In the genomic region with DNA sequence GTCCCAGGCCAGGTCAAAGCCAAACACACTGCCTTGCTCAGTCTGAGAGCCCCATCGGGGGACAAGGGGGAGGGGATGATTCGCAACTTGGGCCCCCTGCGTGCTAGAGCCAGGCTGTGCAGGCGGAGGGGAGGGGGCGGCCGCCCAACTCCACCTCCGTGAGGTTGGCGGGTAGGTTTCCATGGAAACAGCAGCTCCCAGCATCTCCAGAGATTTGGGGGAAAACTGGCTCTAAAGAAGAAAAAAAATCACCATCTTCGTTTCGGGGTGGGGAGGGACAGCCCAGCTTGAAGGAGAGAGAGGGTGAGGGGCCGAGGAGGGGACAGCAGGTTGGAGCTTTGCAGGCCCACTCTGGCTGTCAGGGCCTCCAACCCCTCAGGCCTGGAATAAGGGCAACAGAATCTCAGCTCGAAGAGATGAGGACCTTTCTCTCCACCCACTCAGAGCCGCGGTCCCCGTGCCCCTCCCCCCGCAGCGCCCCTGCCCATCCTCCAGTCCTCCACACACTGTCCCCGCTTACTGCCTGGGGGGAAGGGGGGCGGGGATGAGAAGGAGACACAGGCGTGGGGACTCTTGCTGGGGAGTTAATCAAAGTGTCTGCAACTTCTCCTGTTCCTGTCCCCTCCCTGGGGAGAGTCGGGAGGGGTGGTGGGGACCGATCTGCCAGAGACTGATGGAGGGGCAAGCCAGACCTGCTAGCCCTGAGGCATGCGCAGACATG, we compare ENCODE assay signal across 8 mouse cellular contexts.
DNase-seq lines count a peak whose midpoint lies in the region; ATAC-seq and TF ChIP-seq lines count a peak whose summit lies in the region.

No protein-coding gene starts in this region.

- peaks cover 8% of the 10 kb centered on the region; the same call in 1 of the 2 replicates for H3K27me3 ChIP-seq in heart, embryonic 14.5 days (ENCODE audit: control insufficient read depth, insufficient read depth, low read length)
- H3K27me3 ChIP-seq in hindbrain, embryonic 14.5 days (ENCODE audit: control insufficient read depth, insufficient read depth, low read length): no peaks in the 10 kb centered on the region
- H3K27me3 ChIP-seq in midbrain, postnatal 0 days (ENCODE audit: insufficient read depth, low read length): no peaks in the 10 kb centered on the region

- TF ChIP-seq POLR2A in lung, adult 2 months (IDR thresholded peaks at IDR 0.05; ENCODE audit: borderline replicate concordance, extremely low read depth, low read depth, low read length): no peak

- no peaks in the 10 kb centered on the region for H3K36me3 ChIP-seq in heart, embryonic 14.5 days (ENCODE audit: control insufficient read depth, insufficient read depth, low read length)
- no peaks in the 10 kb centered on the region for H3K36me3 ChIP-seq in hindbrain, embryonic 14.5 days (replicated peaks; ENCODE audit: control insufficient read depth, insufficient read depth)
- H3K36me3 ChIP-seq in midbrain, postnatal 0 days (ENCODE audit: insufficient read depth, low read length): no peaks in the 10 kb centered on the region

- H3K4me2 ChIP-seq in heart, embryonic 14.5 days (ENCODE audit: low read length): peak overlapping the region; percentile 55
- H3K4me2 ChIP-seq in hindbrain, embryonic 14.5 days (replicated peaks): peak overlapping the region; percentile 49
- H3K4me2 ChIP-seq in midbrain, postnatal 0 days (ENCODE audit: low read depth, low read length, poor library complexity, severe bottlenecking): peak overlapping the region; percentile 48

- 12% methylated on average over 17 of the region's 23 CpGs for WGBS in heart, embryonic 14.5 days
- under 1% methylated on average over 22 of the region's 23 CpGs for WGBS in hindbrain, embryonic 14.5 days
- WGBS in midbrain, postnatal 0 days: 2% methylated on average over 17 of the region's 23 CpGs
- WGBS in lung, adult 2 months: 19% methylated on average over 23 of the region's 23 CpGs

- peak overlapping the region in 1 of 2 experiments; percentile 17; a peak in 1 of 4 replicates for H3K4me3 ChIP-seq in heart, embryonic 14.5 days (ENCODE audit: control insufficient read depth in 1 of 2, insufficient read depth in 1 of 2, low read depth in 1 of 2, low read length in 2 of 2)
- H3K4me3 ChIP-seq in hindbrain, embryonic 14.5 days (replicated peaks; ENCODE audit: low read length): peak overlapping the region; percentile 9; the same call in 1 of the 2 replicates
- peak overlapping the region; percentile 8; the same call in 1 of the 2 replicates for H3K4me3 ChIP-seq in midbrain, postnatal 0 days (ENCODE audit: low read depth, low read length)
- H3K4me3 ChIP-seq in lung, adult 2 months (replicated peaks; ENCODE audit: extremely low read depth, low read depth, low read length): no peak overlapping the region

- no peak for TF ChIP-seq CTCF in midbrain, postnatal 0 days (IDR thresholded peaks at IDR 0.05)
- TF ChIP-seq CTCF in lung, adult 2 months (IDR thresholded peaks at IDR 0.05; ENCODE audit: insufficient read depth, low read length): no peak

- H3K27ac ChIP-seq in heart, embryonic 14.5 days (replicated peaks in 1 of 2; ENCODE audit: control insufficient read depth in 1 of 2, insufficient read depth in 1 of 2, low read depth in 2 of 2, low read length in 2 of 2): no peak overlapping the region
- peak overlapping the region; percentile 86 for H3K27ac ChIP-seq in hindbrain, embryonic 14.5 days
- H3K27ac ChIP-seq in midbrain, postnatal 0 days (ENCODE audit: low read depth, low read length): peak overlapping the region; percentile 88

- DNase-seq in heart, adult 9 months (ENCODE audit: low spot score in 2 of 2): no peak
- DNase-seq in brain, adult 2 months (ENCODE audit: low read depth, low spot score): peak; percentile 77
- peak; percentile 69 for DNase-seq in hindbrain, embryonic 14.5 days (ENCODE audit: low spot score)
- peak; percentile 83 for DNase-seq in midbrain, postnatal 0 days (ENCODE audit: low spot score)
- no peak for DNase-seq in urinary bladder, postnatal 10 days (ENCODE audit: low spot score)
- no peak for DNase-seq in lung, adult 2 months

- no peaks in the 10 kb centered on the region for H3K9me3 ChIP-seq in heart, embryonic 14.5 days (ENCODE audit: control insufficient read depth, low read length)
- no peaks in the 10 kb centered on the region for H3K9me3 ChIP-seq in hindbrain, embryonic 14.5 days (ENCODE audit: control insufficient read depth, low read length)
- no peaks in the 10 kb centered on the region for H3K9me3 ChIP-seq in midbrain, postnatal 0 days (ENCODE audit: low read length)

- H3K4me1 ChIP-seq in heart, embryonic 14.5 days (ENCODE audit: control insufficient read depth in 2 of 2, insufficient read depth in 2 of 2, low read length in 2 of 2): peaks cover 9 to 22% of the 10 kb centered on the region in 2 experiments
- H3K4me1 ChIP-seq in hindbrain, embryonic 14.5 days (replicated peaks; ENCODE audit: control insufficient read depth, insufficient read depth, low read length): peaks cover 38% of the 10 kb centered on the region
- H3K4me1 ChIP-seq in midbrain, postnatal 0 days (ENCODE audit: insufficient read depth, low read length): peaks cover 10% of the 10 kb centered on the region; the same call in 1 of the 2 replicates
- no peaks in the 10 kb centered on the region for H3K4me1 ChIP-seq in lung, adult 2 months (ENCODE audit: control insufficient read depth, insufficient read depth, low read length)

- no peak for ATAC-seq in heart, embryonic 14.5 days (ENCODE audit: insufficient number of reproducible peaks, insufficient read depth, low FRiP score, low read depth)
- peak; percentile 84 for ATAC-seq in hindbrain, embryonic 14.5 days (ENCODE audit: low FRiP score)
- ATAC-seq in midbrain, postnatal 0 days (ENCODE audit: low FRiP score): peak; percentile 57
- ATAC-seq in erythroblast, adult 5-6 weeks (replicated peaks; ENCODE audit: low FRiP score, poor library complexity, severe bottlenecking): no peak

- H3K9ac ChIP-seq in heart, embryonic 14.5 days (ENCODE audit: low read length): peak overlapping the region; percentile 50
- H3K9ac ChIP-seq in hindbrain, embryonic 14.5 days: peak overlapping the region; percentile 37
- H3K9ac ChIP-seq in midbrain, postnatal 0 days (replicated peaks; ENCODE audit: low read length, poor library complexity, severe bottlenecking): peak overlapping the region; percentile 37

Comparison
In these comparisons a context has a peak if more than half of its experiments do, and no peak if none do; other contexts are left out.
1. ATAC-seq: peak in hindbrain, embryonic 14.5 days (single experiment) and midbrain, postnatal 0 days (single experiment); none in heart, embryonic 14.5 days (single experiment) and erythroblast, adult 5-6 weeks (single experiment).
2. H3K27ac ChIP-seq: peak in hindbrain, embryonic 14.5 days (single experiment) and midbrain, postnatal 0 days (single experiment); none in heart, embryonic 14.5 days (0 of 2).
3. DNase-seq: peak in brain, adult 2 months (single experiment), hindbrain, embryonic 14.5 days (single experiment) and midbrain, postnatal 0 days (single experiment); none in heart, adult 9 months (0 of 2), urinary bladder, postnatal 10 days (single experiment) and lung, adult 2 months (single experiment).
4. Peak in every context shown above with its lines, with median percentiles within 50 percentile points of each other: H3K4me2 ChIP-seq and H3K9ac ChIP-seq.